Mouse (Mus musculus) kidney, postnatal 25 days (tissue): ENCODE measurements around the gene H2-DMa.
A peak's percentile ranks its signal among the peaks of the same experiment; 100 is the strongest.

Experiments
- DNase-seq, 2 experiments: peaks; one replicate each; pipeline ENCODE4 v3.0.0; 2021; ENCODE audit warnings: mixed read lengths in 2 of 2

H2-DMa gene

DNA sequence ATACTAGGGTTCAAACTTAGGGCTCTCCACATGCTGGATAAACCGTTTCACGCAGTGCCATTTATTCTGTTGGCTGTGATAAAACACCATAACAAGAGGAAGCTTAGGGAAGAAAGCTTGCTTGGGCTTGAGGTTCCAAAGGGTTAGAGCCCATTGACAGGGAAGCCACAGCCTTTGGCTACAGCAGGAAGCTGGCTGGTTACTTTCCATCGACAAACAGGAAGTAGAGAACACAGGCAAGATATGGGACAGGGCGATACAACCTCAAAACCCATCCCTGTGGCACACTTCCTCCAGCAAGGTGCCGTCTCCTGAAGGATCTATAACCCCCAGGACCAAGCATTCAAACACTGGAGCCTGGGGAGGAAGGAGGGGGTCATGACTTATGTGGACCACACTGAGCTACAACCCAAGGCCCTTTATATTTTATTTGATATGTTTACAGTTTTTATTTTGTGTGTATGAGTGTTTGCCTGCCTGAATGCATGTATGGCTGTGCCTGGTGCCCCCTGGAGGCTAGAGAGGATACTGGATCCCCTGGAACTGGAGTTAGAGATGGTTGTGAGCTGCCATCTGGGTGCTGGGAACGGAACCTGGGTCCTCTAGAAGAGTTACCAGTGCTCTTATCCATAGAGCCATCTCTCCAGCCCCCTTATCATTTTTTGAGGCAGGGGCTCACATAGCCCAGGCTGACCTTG, 45.8 kb downstream of the H2-DMa start:
- DNase-seq: peak in 1 of 2 experiments; percentile 25

DNA sequence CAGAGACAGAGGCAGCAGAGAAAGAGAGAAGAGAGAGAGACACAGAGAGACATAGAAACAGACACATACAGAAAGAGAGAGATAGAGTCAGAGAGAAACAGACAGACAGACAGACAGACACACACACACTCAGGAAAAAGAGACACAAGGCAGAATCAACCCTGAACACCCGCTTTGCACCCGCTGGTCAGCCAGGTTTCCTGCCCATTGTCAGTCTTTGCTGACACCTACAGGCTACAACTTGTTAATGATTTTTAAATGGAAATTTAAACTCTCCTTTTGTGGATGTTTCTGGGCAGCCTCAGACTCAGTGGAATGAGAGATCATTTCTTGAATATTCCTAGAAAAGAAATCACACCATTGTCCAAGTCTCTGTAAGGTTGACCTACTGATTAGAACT, 49.9 kb downstream of the H2-DMa start:
- peak; percentile 48 to 55 for DNase-seq

DNA sequence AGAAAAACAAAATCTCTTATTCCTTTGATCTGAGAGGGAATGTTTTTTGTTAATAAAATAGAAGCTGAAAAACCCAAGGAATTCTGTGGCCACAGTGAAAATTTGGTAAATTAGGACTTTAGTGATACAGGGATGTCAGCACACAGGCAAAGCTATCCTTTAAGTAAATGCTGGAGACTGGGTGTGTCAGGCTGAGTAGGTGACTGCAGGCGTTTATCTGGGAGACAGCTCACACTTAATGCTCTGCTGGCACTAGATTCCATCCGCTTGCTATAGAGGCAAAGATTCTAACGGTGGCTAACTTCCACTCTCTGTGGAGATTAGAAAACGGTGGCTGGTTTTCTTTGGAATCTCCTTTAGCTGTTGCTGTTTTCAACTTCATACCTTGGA, 51.1 kb downstream of the H2-DMa start:
- DNase-seq: no peak

DNA sequence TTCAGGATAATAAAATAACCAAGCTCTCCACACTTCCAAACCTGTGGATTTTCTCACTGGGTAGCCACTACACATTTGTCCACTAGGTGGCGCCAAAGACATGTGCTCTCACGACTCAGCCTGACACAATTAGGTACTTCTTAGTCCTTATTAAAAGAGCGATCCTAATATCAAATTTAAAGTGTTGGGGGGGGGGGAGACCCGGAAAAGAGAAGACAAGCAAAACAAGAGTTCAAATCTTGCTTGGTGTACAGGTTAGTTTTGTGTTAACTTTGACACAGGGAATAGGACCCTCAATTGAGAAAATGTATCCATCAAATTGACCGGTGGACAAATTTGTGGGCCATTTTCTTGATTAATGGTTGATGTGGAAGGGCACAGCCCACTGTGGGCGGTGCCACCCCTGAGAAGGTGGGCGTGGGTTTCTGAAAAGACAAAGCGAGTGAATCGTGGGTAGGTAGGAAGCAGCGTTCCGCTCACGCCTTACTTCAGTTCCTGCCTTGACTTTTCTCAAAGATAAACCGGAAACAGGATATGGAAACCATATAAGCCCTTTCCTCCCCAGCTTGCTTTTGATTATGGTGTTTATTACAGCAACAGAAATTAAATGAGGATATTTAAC, 51.6 kb downstream of the H2-DMa start:
- DNase-seq: peak; percentile 78 to 93

DNA sequence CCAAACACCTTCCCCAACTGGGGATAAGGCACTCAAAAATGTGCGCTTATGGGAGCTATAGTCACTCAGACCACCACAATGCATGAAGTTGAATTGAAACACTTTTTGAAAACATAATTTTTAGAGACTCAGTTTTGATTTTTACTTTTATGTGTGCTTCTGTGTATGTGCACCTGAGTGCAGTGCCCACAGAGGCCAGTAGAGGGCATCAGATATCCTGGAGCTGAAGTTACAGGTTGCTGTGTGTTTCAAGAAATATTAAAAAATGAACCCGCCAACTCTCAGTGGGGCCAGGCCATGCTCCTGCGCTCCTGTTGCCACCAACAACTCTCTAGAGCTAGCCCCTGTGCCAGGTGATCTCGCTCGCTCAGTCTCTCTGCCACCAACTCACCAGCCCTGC, 53.2 kb downstream of the H2-DMa start:
- no peak for DNase-seq

DNA sequence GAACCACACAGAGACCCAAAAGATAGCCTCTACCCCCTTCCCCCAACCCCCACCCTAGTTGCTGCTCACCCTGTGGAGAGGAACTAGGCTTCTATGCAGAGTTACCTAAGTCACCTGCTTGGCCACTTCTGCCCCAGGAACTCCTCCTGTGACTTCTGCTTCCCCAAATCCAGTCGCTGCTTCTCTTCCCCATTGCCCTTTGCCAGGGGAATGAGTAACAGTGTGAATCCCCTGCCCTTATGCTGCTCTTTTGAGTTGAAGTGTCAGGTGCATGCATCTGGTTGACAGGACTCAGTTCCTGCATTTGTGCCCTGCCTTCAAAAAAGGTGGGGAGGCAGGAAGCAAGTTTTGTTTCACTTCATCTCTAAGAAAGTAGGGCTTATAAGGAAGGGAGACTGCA, 54.7 kb downstream of the H2-DMa start:
- DNase-seq: no peak

DNA sequence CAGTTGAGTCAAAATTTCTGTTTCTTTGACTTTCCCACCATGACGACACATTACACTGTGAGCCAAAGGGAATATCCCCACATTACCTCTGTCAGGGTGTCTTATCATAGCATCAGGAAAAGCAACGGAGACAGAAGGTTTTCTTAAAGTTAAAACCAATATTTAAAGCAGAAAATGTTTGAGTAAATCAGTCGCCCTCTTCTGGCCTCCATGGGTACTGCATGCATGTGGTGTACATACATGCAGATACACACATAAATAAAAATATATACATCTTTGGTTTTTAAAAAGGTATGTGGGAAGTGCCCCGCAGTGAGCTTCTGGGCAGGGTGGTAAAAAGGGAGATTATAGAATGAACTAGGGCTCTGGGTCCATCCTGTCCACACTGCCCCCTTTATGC, 57.8 kb downstream of the H2-DMa start:
- DNase-seq: no peak

DNA sequence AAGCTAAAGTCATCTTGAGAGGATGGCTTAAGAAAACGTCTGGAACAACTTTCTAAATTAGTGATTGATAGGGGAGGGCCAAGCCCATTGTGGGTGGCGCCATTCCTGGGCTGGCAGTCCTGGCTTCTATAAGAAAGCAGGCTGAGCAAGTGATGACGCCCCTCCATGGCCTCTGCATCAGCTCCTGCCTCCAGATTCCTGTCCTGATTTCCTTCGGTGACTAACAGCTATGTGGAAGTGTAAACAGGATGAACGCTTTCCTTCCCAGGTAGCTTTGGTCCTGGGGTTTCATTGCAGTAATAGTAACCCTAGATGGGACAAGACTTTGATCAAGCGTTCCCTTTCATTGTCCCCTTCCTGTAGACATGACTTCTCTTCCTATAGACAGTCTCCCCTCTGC, 59.7 kb downstream of the H2-DMa start:
- no peak for DNase-seq

DNA sequence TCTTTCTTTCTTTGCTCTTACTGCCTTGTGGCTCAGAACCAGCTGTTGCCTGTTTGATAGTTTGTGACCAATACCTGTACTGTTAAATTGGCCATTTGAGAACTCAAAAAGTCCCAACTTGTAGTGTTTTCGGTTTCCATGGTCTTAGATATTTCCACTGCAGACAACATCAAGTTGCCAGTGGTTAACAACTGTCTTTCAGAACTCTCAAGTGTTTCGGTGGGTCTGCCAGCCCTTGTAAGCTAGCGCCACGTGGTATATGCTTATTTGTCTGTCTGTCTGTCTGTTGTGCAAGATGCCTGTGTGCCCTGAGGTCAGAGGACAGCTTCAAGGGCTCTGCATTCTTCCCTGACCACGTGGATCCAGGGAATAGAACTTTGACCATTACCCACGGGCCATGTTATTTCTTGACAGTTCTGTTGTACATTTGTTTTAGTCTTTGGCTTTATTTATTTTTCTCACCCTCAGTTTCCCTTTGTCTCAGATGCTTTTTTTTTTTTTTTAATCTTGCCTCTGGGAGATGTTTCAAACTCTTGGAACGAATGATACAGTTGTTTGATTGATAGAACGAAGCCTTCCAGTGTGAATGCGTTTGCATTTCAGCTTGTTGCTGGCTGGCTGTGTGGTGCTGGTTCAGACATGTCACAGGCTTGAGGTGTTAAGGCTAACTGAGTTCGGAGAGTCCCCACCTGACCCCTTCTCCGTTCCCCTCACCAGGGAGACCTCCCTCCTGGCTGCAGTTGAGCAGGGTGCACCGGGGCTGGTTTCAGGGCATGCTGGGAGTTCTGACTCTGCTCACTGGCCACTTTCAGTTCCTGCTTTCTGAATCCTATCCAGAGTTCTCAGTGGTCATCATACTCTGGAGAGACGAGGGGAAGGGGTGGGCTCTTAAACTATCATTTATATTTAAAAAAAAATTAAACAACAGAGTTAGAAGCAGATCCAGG, 60.8 kb downstream of the H2-DMa start:
- no peak for DNase-seq

DNA sequence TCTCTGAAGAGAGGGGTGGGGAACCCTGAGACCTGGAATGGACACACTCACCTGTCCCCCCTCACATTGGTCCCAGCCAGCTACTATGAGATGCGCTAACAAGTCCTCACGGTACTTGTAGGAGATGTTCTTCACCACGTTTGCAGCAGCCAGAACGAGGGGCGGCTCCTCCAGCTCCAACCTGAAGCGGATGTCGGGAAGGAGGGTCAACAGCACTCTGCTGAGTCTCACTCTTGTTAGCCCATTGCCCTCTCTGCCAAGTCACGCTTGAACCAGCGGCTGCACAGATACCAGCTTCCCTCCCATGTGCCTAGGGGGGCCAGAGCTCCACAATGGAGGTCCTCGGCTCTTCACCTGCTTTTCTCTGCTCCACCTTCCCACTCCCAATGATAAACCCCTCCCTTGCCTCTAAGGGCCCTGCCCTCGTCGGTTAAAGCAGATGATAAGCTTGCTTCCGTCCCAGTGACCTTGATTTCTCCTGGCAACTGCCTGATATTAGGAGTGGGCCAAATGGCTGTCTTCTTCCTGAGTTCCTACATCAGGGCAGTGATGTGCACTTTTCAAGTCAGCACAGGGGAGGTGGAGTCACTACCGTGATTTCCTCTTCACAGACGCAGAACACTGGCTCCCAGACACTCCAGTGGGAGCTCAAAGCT, 64.4 kb downstream of the H2-DMa start:
- DNase-seq: no peak

DNA sequence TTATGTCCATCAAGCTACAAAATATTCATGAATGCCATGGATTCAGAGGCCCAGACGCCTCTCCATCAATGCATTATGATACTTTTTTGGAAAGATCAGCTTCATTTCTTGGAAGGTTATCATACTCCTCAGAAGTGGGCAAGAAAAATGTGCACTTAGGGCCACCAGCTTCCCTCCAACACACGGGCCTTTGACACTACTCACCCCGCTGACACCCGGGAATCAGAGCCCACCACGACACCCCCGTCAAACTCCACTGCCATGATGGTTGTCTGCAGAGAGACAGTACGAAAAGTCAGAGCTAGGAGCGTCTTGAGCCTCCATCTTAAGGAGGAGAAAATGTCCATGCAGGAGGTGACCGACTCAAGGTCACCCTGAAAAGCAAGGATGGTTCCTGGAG, 66.2 kb downstream of the H2-DMa start:
- no peak for DNase-seq

DNA sequence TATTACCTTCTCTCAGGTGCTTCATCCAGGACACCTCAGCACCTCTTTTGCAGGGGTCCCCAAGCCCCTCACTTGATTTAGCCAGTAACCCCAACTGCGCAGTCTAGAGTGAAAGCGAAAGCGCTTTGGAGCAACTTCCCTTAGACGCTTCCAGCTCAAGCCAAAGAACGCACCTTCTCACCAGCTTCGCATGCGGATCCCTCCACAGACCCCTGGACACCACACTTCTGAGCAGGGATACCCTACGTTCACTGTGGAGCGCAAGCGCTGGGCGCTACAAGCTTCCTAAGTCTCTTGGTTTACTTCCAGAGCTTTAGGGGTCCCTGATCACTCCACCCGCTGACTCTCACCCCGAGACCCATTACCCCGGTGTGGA, 67.5 kb downstream of the H2-DMa start:
- peak in 1 of 2 experiments; percentile 23 for DNase-seq

DNA sequence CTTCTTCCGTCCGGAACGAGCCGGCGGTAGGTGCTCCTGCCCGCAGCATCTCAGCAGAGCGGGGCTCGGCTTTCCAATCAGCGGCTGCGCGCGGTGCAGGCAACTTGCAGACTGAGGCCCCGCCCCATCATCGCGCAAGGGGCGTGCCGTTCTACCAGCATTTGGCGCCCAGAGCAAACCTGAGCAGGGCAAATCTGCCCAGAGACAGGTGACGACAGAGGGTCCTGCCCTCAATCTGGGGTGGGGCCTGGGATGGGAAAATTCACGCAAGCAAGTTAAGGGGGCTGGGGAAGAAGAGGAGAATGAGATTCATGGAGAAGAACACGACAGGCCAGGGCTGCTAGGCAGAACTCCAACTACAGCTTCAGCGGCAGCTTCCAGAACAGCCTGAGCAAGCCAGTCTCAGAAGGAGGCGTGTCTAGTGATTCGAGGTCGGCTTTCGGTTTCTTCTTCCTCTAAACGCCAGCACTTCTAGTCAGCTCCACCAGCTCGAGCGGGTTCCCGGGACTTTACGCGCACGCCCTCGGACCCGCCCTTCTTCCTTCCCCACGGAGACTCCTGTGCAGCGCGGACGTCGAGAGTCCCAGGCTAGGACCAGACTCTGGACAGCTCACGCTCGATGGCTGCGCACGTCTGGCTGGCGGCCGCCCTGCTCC, 68.0 kb downstream of the H2-DMa start, which contains the start of the genes Tap1 and Psmb9:
TSS of gene Tap1 (plus strand) at position 293 of the 656 bp plus-strand sequence.
TSS of gene Psmb9 (minus strand) at position 504 of the 656 bp plus-strand sequence.
- peak; percentile 98 to 100 for DNase-seq

DNA sequence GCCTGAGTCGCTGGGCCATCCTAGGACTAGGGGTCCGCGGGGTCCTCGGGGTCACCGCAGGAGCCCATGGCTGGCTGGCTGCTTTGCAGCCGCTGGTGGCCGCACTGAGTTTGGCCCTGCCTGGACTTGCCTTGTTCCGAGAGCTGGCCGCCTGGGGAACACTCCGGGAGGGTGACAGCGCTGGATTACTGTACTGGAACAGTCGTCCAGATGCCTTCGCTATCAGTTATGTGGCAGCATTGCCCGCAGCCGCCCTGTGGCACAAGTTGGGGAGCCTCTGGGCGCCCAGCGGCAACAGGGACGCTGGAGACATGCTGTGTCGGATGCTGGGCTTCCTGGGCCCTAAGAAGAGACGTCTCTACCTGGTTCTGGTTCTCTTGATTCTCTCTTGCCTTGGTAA, 68.7 kb downstream of the H2-DMa start:
- DNase-seq: no peak
